Mouse (Mus musculus): Measurements from ENCODE around the gene Kcnk15.

- no peak for TF ChIP-seq MAX (IDR thresholded peaks at IDR 0.05)
- no peak for TF ChIP-seq CTCF (IDR thresholded peaks at IDR 0.05; ENCODE audit: control insufficient read depth, insufficient read depth, insufficient read length)
- TF ChIP-seq FOSL1 (IDR thresholded peaks at IDR 0.05; ENCODE audit: insufficient read depth, low read length, poor library complexity, severe bottlenecking), result no peak
- TF ChIP-seq MYOD1 (IDR thresholded peaks at IDR 0.05; ENCODE audit: control insufficient read depth, insufficient read length, low read depth), result no peak
- TF ChIP-seq CEBPB (IDR thresholded peaks at IDR 0.05; ENCODE audit: low read depth), result no peak
Observed at GRCm38 (mm10) chr2:163803838-163804237, 49.6 kb upstream of the Kcnk15 start.
